Mouse (Mus musculus) cortical plate, adult 2 months (tissue): Measurements from ENCODE around the gene Camta1.

Experiments
- CTCF ChIP-seq: fragments of 200-500 bp; IDR thresholded peaks from 2 replicates; pipeline ENCODE4 v1.5.1; 2011; ENCODE audit warnings: mild to moderate bottlenecking, control low read depth, low read length; ENCODE audit not compliant: insufficient read depth; ENCODE audit errors: extremely low read depth
- POLR2A ChIP-seq: fragments of 200-500 bp; IDR thresholded peaks from 2 replicates; pipeline ENCODE4 v1.6.1; 2011; ENCODE audit warnings: mild to moderate bottlenecking, low read length, control low read depth; ENCODE audit not compliant: insufficient read depth; ENCODE audit errors: extremely low read depth

- TF ChIP-seq POLR2A: no peak
- TF ChIP-seq CTCF: no peak
Measured at GRCm38 (mm10) chr4:151480928-151481327, 380.7 kb downstream of the Camta1 start.
